Mouse (Mus musculus) liver, adult 2 months (tissue): ENCODE measurements around the gene Tollip. TPM values are rescaled to one million over a fixed set of nuclear protein-coding genes. Genes with fewer than 3 reads are reported as not detected.
A peak's percentile ranks its signal among the peaks of the same experiment; 100 is the strongest.

ENCODE experiments used
- DNase-seq: peaks from one replicate; pipeline ENCODE4 v3.0.0-alpha.2; 2011; ENCODE audit warnings: low read depth, low spot score; ENCODE audit errors: extremely low read depth
- H3K27ac ChIP-seq: fragments of 200-500 bp; replicated peaks from 2 replicates; pipeline ENCODE4 v1.5.1; 2012; ENCODE audit warnings: low read depth, mild to moderate bottlenecking, control low read depth, inconsistent platforms, low read length; ENCODE audit not compliant: insufficient read depth
- H3K27me3 ChIP-seq: fragments of 200-500 bp; 2 replicates; pipeline ENCODE4 v1.6.1; 2012; ENCODE audit warnings: mild to moderate bottlenecking, moderate library complexity, low read length, inconsistent platforms; ENCODE audit not compliant: control insufficient read depth, insufficient read depth
- H3K36me3 ChIP-seq: fragments of 200-500 bp; 2 replicates; pipeline ENCODE4 v1.6.1; 2012; ENCODE audit warnings: low read length, inconsistent platforms; ENCODE audit not compliant: control insufficient read depth, insufficient read depth
- H3K4me1 ChIP-seq: fragments of 200-500 bp; 2 replicates; pipeline ENCODE4 v1.6.1; 2011; ENCODE audit warnings: low read length; ENCODE audit not compliant: control insufficient read depth, insufficient read depth
- H3K4me3 ChIP-seq: fragments of 200-500 bp; 2 replicates; pipeline ENCODE4 v1.5.1; 2011; ENCODE audit warnings: low read depth, mild to moderate bottlenecking, control low read depth, low read length, moderate library complexity; ENCODE audit not compliant: insufficient read depth
- H3K79me2 ChIP-seq: fragments of 200-500 bp; 2 replicates; pipeline ENCODE4 v1.6.1; 2012; ENCODE audit warnings: inconsistent platforms, mild to moderate bottlenecking, low read length, moderate library complexity; ENCODE audit not compliant: control insufficient read depth, insufficient read depth
- H3K9ac ChIP-seq: fragments of 200-500 bp; 2 replicates; pipeline ENCODE4 v1.6.1; 2012; ENCODE audit warnings: low read depth, mild to moderate bottlenecking, control low read depth, inconsistent platforms, low read length
- CTCF ChIP-seq: fragments of 200-500 bp; IDR thresholded peaks from 2 replicates; pipeline ENCODE4 v1.5.1; 2011; ENCODE audit warnings: low read depth, low read length, control low read depth
- POLR2A ChIP-seq: fragments of 200-500 bp; IDR thresholded peaks from 2 replicates; pipeline ENCODE4 v1.6.1; 2011; ENCODE audit warnings: low read length, control low read depth; ENCODE audit not compliant: insufficient read depth; ENCODE audit errors: extremely low read depth
- WGBS: fragments of 180-500 bp; shearing (Covaris S2); methylation state at CpG from one replicate; pipeline ENCODE4 v1.1.7; 2018; 5-methylcytosine and 5-hydroxymethylcytosine counted together
- polyA plus RNA-seq: library from polyadenylated mRNA; depleted of rRNA; stranded (reverse); fragments of >200 nt; gene quantifications from 2 replicates; pipeline ENCODE4 v1.2.3, GENCODE M21; 2012
- total RNA-seq: library from RNA; depleted of rRNA; stranded (reverse); fragments of >200 nt; gene quantifications from 2 replicates; pipeline ENCODE4 v1.2.3, GENCODE M21; 2014

Gene Tollip
- total and polyA plus RNA-seq, 2 experiments, result 25.9 to 51.6 TPM

GRCm38 (mm10) chr7:141901825-141902224, 16.5 kb downstream of the Tollip start:
- Histone ChIP-seq H3K4me3 (peak overlapping the region; percentile 87), H3K4me1 (peaks cover 18% of the 10 kb centered on the region), H3K27me3 (no peaks in the 10 kb centered on the region), H3K27ac (peak overlapping the region; percentile 57), H3K79me2 (peaks cover 33% of the 10 kb centered on the region; the same call in 1 of the 2 replicates), H3K9ac (peak overlapping the region; percentile 92), H3K36me3 (no peaks in the 10 kb centered on the region)
- under 1% methylated on average over 16 of the region's 16 CpGs for WGBS
- no peak for DNase-seq
- TF ChIP-seq CTCF (no peak), POLR2A (no peak)

GRCm38 (mm10) chr7:141892151-141892550, 26.2 kb downstream of the Tollip start:
- peaks cover 38% of the 10 kb centered on the region for H3K36me3 ChIP-seq
- DNase-seq, result peak; percentile 82
- WGBS, result 70% methylated on average over 7 of the region's 7 CpGs
- no peak overlapping the region for H3K4me3 ChIP-seq
- no peaks in the 10 kb centered on the region for H3K4me1 ChIP-seq
- peaks cover 5% of the 10 kb centered on the region; the same call in 1 of the 2 replicates for H3K79me2 ChIP-seq
- no peak for TF ChIP-seq POLR2A
- no peak for TF ChIP-seq CTCF
- no peak overlapping the region for H3K27ac ChIP-seq
- no peaks in the 10 kb centered on the region for H3K27me3 ChIP-seq
- no peak overlapping the region for H3K9ac ChIP-seq

- 89% methylated on average over 2 of the region's 2 CpGs for WGBS
Observed at GRCm38 (mm10) chr7:141878813-141879212, 39.5 kb downstream of the Tollip start.

GRCm38 (mm10) chr7:141874891-141875290, 43.4 kb downstream of the Tollip start:
- WGBS, result 93% methylated on average over 5 of the region's 5 CpGs
- Histone ChIP-seq H3K27me3 (no peaks in the 10 kb centered on the region), H3K36me3 (peaks cover 5% of the 10 kb centered on the region; the same call in 1 of the 2 replicates), H3K4me1 (no peaks in the 10 kb centered on the region), H3K9ac (no peak overlapping the region), H3K4me3 (no peak overlapping the region), H3K27ac (no peak overlapping the region), H3K79me2 (no peaks in the 10 kb centered on the region)
- DNase-seq, result no peak
- TF ChIP-seq CTCF (no peak), POLR2A (no peak)

More at GRCm38 (mm10) chr7:141878813-141879212, 39.5 kb downstream of the Tollip start:
- DNase-seq, result no peak
- Histone ChIP-seq H3K36me3 (peaks cover 24% of the 10 kb centered on the region; the same call in 1 of the 2 replicates), H3K9ac (no peak overlapping the region), H3K79me2 (no peaks in the 10 kb centered on the region), H3K27ac (no peak overlapping the region), H3K4me1 (no peaks in the 10 kb centered on the region), H3K4me3 (no peak overlapping the region), H3K27me3 (no peaks in the 10 kb centered on the region)
- TF ChIP-seq POLR2A (no peak), CTCF (no peak)

- H3K36me3 ChIP-seq, result peaks cover 4% of the 10 kb centered on the region; the same call in 1 of the 2 replicates
- 78% methylated on average over 5 of the region's 5 CpGs for WGBS
- H3K27ac ChIP-seq, result no peak overlapping the region
- H3K79me2 ChIP-seq, result no peaks in the 10 kb centered on the region
- H3K4me1 ChIP-seq, result no peaks in the 10 kb centered on the region
- H3K27me3 ChIP-seq, result no peaks in the 10 kb centered on the region
- H3K9ac ChIP-seq, result no peak overlapping the region
- no peak overlapping the region for H3K4me3 ChIP-seq
- peak; percentile 16 for DNase-seq
- TF ChIP-seq POLR2A, result no peak
- peak; percentile 61 for TF ChIP-seq CTCF
Observed at GRCm38 (mm10) chr7:141870553-141870952, 47.8 kb downstream of the Tollip start.

GRCm38 (mm10) chr7:141869644-141870043, 48.7 kb downstream of the Tollip start:
- TF ChIP-seq CTCF (no peak), POLR2A (no peak)
- peaks cover under 1% of the 10 kb centered on the region; the same call in 1 of the 2 replicates for H3K36me3 ChIP-seq
- no peak for DNase-seq
- H3K4me3 ChIP-seq, result no peak overlapping the region
- no peaks in the 10 kb centered on the region for H3K4me1 ChIP-seq
- 72% methylated on average over 5 of the region's 5 CpGs for WGBS
- H3K9ac ChIP-seq, result no peak overlapping the region
- H3K79me2 ChIP-seq, result no peaks in the 10 kb centered on the region
- H3K27ac ChIP-seq, result no peak overlapping the region
- no peaks in the 10 kb centered on the region for H3K27me3 ChIP-seq
